Mouse (Mus musculus) embryo, embryonic 10.5 days (tissue): ENCODE results near the gene Tmem38a.

ENCODE experiments used
- DNase-seq: peaks from one replicate; pipeline ENCODE4 v3.0.0-alpha.2; 2015; ENCODE audit warnings: low spot score

The Tmem38a gene

DNA sequence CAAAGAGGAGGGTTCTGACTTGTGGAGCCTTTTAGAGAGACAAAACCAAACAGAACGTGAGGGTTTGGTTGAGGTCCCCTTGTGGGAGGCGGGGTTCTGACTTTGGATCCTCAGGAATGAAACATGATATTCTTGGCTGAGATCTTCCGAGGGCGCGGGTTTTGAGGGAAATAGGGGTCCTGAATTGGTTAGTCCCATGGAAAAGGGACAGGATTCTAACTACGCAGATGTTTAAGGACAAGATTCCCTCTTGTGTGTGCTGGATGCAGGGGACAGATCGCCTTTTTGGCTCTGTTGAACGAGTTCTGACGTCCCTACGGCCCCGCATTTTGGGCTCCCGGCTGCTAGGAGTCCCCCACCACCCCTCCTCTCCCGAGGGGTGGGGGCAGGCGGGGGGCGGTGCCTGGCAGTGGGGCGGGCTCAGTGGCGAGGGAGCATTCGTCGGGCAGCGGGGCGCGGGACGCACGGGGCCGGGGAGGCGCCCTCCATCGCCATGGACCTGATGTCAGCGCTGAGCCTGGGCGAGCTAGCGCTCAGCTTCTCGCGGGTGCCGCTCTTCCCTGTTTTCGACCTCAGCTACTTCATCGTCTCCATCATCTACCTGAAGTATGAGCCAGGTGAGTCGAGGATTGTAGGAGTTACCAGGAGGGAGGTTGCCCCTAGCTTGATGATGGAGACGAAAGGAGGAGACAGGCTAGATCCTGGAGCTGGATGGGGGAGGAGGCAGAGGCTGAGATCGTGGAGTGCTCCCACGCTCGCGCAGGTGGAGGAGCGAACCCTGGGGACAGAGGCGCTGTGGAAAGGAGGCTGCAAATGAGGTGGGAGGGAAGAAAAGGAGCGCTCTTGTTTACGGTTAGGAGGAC is at the start of gene Tmem38a:
Tmem38a (plus strand) TSS at position 445 of the 863 bp plus-strand sequence.
- peak; percentile 76 for DNase-seq

DNA sequence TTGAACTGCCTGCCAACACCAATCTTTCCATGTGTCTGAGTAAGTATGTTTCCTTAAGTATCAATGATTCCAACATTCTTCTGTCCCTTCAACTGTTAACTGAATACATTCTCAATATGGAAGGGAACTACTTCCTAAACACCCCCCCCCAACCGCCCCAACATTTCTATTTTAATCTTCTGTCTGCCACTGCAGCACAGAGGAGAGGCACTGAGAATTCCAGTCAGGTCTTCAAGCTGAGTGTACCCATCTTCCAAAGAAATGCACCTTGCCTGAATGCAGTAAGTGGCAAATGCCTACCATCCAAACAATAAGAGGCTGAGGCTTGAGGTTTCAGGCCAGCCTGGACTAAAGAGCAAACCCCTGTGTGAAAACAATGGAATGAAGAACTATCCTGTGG is 39.8 kb upstream of the Tmem38a start:
- DNase-seq, result no peak

DNA sequence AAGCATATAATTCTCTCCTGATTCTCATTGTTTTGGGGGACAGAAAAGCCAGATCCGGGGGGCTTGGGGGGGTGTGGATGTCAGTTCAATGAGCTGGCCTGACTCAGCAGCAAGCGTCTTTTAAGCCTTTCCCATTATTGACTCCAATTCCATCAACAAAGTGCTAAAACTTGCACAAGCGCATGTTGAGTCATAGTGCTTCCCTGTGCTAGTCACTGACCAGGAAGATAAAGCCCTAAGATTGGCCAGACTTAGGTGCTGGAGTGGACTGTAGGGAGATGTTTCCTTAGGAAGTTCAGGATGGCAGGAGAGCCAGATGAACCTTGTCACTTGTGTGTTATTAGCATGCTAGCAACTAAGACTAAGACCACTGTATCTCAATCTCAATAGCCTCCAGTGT is 37.0 kb upstream of the Tmem38a start:
- no peak for DNase-seq

DNA sequence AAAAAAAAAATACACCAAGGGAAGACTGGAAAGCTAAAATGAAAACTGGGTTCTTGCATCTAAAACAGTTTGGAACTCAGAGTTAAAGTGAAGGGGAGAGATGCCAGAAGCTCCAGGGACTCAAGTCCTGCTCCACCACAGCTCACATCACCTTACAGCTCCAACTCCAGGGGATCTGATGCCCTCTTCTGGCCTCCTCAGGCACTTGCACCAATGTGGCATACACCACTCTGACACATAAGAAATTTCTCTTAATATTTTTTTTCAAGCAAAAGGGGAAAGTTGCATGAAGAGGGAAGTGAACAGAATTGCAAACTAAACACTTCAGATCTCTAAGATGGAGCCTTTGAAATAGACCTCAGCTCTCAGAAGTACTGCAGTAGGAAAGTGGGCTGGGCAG is 32.6 kb upstream of the Tmem38a start:
- no peak for DNase-seq

DNA sequence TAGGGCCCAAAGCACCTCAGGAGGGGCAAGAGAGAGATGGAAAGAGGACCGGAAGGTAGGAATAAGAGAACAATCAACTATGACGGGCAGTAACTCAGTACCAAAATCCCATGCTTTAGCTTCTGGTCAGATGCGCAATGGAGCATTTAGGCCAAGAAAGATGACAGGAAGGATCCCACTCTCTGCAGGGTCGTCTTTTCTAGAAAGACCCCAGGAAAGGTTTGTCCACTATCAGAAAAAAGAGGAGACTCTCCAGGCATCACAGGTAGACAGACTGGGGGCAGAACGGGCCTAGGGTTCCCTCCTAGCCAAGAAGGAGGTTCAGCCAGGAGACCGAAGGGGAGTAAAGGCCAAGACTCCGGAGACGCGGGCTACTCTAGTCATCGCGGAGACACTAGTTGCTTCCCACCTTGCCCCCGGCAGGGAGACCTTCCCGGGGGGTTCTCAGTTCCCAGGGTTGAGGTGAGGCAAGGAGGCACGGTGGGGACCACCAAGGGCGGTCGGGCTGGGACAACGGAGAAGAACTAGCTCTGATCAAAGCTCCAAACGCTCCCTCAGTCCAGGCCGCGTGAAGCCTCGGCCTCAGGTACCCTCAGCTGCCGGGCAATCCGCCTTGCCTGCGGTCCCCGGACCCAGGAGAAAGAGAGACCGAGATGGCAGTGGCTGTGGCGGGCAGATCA is 24.6 kb upstream of the Tmem38a start:
- DNase-seq, result peak; percentile 19

DNA sequence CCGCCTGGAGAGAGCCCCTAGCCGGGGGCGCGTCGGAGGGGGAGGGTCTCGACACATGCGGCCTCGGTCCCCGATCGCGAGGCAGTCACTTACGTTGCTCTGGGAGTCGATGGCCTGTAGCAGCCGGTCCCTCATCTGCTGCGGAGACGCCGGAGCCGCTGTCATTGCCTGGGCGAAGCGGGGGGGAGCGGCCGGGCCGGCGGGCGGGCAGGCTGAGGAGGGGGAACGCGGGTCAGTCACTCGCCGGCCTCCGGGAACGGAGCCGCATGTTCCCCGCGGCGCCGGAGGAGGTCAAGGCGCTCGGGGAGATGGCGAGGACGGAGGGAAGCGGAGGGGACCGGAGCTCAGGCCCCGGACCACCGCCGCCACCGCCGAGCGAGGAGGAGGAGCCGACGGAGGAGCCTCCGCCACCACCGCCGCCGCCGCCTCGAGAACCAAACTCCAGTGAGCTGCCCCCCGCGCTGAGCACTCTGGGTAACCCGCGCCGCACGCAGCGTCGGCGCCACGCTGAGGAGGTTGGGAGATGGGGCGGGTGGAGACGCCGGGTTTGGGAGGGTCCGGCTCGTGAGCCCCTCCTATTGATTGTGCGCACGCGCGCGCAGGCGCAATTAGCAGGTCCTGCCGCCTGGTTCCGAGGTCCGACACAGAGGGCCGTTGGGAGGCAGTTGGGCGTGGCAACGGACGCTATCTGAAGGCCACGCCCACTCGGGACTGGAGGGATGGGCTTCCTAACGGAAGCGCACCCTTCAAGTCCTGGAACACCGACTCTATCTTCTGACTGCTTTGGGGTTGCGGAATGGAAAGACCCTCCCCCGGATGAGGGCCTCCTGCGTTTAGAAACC is 23.8 kb upstream of the Tmem38a start, which contains the start of gene Med26:
Med26 (minus strand) TSS at position 469 of the 842 bp plus-strand sequence.
- DNase-seq, result peak; percentile 100

DNA sequence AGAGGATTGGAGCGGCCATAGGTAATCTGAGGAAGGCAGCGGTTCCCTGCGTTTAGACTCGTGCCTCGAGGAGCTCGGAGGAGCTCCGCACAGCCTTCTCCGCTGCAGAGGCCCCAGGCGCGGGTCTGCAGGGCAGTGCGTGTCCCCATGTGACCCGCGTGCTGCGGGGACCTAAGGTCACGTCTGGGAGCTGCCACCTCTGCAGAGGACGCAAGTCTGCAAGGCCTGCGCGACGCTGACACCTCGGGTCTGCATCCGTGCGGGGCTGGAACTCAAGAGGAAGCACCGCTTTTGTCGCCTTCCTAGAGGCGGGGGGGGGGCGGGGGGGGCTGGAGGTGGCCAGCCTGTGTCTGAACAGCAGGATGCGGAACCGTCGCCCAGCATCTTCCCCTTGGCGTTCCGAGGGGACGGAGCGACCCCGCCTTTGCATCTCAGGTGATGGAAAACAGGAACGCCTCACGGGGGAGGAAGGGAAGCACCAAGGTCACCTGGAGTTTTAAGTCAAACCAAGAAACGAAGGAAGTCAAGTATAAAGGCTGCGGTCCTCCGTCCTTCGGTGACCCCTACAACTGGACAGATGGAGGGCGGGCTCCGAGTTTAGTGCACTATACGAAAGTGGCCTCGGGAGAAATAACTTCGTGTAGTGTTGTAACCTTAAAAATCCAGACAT is 23.1 kb upstream of the Tmem38a start:
- DNase-seq, result peak; percentile 37

DNA sequence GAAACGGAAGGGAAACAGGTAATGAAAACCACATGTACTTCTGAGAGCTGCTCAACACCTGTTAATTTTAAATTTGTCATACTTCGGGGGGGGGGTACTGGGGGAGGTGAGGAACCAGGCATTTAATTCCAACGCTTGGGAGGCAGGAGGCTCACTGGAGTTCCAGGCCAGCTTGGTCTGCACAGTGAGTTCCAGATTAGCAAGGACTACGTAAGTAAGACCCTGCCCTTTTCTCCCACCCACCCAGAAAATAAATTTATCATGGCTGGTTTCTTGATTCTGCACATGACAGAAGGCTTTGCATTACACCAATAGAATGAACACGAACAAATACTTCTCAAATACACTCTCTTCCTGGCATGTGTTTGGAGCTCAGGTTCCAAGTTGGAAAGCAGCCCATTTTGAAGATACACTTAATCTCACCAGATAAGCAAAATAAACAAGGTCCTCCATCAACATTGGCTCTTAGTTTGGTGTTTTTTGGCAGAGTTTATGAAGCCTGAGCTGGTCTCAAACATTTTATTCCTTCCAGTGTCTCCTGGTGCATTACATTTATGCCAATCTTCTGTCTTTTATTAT is 22.5 kb upstream of the Tmem38a start:
- DNase-seq, result peak; percentile 36

DNA sequence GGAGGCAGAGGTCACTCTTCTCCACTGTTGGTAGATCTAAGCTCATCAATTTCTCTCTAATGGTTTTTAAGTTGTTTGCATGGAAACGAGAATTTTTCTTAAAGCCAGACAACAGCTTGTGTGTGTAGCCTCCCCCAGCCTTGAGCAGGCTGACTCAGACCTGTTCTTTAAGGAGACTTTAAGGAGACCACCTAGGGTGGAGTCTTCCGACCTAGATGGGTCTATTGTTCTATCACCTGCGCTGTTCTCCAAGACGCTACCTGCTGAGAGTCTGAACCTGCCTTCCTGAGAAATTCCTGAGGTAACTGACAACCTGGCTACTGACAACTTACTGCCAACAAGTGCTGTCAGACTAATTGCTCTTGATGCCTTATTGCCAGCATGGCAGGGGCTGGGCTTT is 16.1 kb upstream of the Tmem38a start:
- DNase-seq, result no peak

DNA sequence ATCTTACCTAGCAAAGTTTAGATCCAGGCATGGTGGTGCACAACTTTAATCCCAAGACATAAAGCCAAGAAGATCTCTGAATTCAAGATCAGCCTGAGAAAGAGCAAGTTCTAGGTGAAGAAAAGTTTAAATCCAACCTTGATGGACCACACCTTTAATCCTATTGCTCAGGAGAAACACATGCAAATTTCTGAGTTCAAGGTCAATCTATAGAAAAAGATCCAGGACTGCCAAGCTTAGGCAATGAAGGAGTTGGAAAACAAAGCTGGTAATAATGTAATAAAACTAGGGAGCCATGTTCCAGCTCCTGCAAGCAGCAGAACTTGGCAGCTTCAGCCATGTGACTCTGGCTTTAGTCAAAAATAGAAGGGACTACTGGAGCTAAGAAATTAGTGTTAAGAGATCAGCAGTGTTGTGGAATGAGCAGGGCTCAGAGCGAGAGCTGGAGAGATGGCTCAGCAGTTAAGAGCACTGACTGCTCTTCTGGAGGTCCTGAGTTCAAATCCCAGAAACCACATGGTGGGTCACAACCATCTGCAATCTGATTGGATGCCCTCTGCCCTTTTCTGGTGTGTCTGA is 10.7 kb upstream of the Tmem38a start:
- no peak for DNase-seq

DNA sequence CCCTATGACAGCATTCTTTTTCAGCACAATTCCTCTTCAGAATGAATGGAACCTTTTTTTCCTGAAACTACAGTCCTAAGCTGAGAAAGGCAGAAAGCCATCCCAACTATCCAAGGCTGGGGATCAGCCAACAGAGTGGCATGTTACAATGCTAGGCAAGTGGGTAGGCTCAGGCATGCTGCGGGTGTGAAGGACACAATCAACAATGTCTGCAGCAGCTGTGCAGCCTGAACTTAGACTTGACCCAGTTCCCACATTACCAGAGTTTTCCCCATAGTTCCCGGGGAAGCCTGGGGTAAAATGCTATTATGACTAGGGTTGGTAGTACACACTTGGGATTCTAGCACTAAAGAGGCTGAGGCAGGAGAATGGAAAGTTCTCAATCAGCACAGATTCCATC is 5.9 kb upstream of the Tmem38a start:
- DNase-seq, result no peak

DNA sequence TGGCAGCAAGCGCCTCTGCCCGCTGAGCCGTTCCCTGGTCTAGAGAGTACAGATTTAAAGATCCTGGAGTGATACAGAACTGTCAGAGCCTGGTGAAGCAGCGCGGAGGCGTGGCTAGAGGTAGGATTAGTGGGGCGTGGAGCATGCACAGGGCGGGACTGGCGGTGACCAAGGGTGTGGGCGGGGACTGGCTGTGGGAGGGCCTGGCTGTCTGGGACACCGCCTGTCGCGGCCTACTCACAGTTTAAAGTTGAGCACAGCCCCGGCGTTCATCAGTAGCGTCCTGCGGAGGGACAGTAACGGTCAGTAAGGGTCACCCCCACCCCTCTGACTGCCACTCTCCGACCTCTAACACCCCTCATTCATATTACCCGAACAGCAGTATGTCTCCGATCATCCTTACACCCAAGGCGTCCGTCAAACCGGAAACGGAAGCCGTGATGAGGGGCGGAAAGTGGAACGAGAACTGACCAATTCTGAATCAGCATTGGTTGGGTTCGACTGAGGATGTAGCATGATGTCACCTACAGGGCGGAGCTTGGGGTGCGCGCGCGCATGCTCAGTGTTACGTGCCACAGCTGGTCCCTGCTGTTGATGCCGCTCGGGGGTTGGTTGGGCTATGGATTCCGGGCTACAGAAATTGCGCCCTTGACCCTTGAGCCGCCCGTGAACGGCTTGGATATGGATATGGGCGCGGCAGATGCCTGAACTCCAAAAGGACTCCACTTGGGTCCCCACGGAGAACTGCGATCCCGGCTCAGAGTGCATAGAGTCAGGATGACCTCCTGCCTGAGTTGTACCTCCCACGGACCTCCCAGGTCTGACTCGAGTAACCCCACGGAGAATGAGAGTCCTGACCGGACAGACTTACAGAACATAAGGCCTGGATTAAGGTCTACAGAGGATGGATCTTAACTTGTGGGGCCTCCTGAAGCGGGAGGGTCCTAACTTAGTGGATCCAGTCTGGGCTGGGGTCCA is 933 bp upstream of the Tmem38a start, which contains the start of gene Smim7:
Smim7 (minus strand) TSS at position 456 of the 978 bp plus-strand sequence.
- peak; percentile 99 for DNase-seq

DNA sequence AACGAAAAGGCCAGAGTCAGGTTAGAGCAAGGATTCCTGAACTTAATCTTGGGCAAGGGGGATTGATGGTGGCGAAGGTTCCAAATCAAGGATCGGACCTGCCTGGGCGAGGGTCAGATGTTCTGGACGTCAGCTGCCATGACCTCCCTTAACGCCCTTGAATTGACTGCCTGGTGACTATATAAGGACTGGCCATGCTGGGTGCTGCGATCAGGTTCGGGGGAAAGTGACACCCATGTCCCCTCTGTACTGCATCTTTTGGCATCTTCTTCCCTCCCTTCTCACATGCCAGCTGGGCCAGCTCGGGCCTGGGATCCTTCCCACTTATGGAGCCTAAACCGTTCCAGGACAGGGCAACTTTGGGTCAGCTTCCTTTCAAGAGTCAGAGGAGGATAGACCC is 652 bp downstream of the Tmem38a start:
- DNase-seq, result no peak

DNA sequence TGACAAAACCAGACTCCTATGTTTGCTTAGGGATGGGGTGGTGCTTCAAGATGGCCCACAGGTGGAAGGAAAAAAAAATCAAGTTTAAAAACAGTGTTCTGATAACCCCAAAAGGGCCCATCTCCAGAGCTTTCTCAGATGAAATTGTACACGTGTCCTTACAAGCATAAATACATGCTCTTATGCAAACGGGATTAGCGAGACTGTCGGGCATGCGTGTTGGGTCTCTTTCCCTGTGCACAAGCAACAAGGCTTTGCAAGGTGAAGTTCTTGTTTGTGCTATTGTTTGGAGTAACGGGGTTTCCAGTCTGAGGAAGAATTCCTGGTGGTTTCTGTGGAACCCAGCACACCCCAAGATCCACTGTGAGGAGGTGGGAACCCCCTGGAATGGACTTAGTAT is 1.6 kb downstream of the Tmem38a start:
- DNase-seq, result no peak

DNA sequence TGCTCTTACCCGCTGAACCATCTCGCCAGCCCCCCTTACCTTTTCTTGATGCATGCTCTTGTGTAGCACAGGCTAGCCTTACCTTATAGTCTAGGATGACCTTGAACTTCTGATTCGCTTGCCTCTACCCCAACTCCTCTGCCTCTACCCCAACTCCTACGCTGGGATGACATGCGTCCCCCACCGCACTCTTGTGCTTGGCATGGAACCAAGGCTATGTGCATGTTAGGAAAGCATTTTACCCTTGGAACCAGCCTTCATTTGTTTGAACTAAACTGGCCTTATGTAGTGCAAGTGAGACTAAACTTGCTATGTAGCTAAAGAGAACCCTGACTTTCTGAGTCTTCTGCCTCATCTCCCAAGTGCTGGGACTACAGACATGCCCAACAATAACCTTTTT is 4.1 kb downstream of the Tmem38a start:
- no peak for DNase-seq

DNA sequence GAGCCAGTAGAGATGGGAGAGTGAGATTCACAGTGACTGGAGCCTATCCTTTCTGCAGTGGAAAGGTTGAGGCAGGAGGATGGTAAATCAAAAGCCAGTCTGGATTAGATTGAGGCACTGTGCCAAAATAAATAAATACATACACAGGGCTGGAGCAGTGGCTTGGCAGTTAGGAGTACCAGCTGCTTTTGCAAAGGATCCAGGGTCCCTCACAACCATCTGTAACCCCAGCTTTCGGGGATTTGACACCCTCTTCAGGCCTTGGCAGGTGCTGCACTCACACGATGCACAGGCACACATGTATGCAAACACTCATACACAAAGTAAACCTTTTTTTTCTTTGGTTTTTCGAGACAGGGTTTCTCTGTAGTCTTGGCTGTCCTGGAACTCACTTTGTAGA is 5.4 kb downstream of the Tmem38a start:
- no peak for DNase-seq

DNA sequence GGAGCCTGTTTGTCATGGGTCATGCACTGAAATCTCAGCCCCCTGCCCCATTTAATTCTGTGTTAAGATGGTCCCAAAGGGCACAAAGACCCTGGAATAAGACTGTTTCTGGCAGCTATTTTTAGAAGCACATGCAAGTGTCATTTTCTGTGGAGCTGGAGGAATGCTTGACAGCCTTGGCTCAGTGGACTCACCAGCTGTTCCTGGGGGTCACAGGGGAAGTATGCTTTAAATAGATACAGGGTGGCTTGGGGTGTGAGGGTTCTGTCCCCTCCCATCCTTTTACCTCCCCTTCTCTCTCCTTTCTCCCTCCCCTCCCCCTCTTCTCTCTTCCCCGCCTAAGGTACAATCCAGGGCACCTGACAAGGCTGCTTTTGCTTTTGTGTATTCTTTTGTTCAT is 6.1 kb downstream of the Tmem38a start:
- no peak for DNase-seq

DNA sequence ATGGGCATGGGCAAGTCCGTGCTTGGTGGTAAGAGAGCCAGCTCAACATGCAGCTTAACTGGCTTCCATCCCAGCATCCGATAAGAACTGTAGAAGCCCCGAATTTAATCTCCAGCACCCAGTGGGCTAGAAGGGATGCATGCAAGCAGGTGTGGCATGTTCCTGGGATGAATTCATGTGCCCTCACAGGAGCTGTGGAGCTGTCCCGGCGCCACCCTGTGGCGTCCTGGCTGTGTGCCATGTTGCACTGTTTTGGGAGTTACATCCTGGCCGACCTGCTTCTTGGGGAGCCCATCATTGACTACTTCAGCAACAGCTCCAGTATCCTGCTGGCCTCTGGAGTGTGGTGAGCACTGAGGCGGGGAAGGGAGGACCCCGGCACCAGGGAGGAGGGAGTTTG is 7.5 kb downstream of the Tmem38a start:
- DNase-seq, result no peak

DNA sequence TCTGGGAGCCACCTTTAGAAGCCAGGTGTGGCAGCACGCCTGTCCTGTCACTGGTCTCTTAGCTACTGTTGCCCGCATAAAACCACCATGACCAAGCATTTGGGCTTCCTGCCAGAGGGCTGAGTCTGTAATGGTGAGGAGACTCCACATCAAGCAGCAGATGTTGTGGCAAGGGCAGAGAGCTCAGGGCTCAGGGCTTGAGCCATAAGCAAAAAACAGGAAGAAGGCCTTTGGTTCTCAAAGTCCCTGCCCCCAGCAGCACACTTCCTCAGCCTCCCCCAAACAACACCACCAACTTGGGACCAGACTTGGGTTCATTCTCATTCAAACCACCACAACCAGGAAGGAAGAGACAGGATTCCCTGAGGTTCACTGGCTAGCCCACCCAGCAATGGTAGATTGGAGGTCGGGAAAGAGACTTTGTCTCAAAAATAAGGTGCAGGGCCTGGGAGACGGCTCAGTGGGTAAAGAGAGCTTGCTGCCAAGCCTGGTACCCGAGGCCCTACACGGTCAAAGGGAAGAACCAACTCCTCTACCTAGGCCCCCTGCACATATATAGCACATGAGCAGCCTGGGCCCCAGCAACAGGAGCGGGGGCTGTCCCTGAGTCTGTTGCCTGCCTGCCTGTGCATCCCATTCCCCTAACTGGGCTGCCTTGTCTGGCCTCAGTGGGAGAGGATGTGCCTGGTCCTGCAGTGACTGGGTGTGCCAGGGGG is 11.4 kb downstream of the Tmem38a start:
- DNase-seq, result no peak
